Mouse (Mus musculus) liver, adult (tissue): ENCODE measurements around the gene Spata21.

ENCODE experiments used
- GATA4 ChIP-seq: IDR thresholded peaks from 2 replicates; pipeline ENCODE4 v1.6.1; 2014; ENCODE audit warnings: mild to moderate bottlenecking, low read length; ENCODE audit not compliant: insufficient replicate concordance

Gene Spata21

DNA sequence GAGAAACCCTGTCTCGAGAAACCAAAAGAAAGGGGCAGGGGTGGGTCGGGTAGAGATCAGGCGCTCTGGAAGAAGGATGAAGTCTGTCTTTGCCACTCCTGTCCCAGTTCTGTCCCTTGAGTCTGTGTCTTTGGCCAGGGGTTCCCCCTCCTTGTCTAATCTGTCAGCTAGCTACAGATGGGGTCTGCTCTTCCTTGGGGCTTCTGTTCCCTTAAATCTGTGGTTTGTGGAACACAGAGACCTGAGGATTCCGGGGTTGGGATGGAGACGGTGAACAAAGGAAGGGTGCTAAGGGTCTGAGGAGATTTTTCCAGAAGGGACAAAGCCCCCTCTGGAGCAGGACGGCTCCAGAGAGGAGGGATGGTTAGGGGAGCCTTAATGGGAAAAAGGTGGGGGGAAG, at the start of gene Spata21:
Spata21 (plus strand) TSS at position 301 of the 400 bp plus-strand sequence.
- TF ChIP-seq GATA4: no peak

- TF ChIP-seq GATA4: no peak
Observed at GRCm38 (mm10) chr4:141041117-141041516, 47.0 kb upstream of the Spata21 start.

- TF ChIP-seq GATA4: no peak
Observed at GRCm38 (mm10) chr4:141044816-141045215, 43.3 kb upstream of the Spata21 start.

DNA sequence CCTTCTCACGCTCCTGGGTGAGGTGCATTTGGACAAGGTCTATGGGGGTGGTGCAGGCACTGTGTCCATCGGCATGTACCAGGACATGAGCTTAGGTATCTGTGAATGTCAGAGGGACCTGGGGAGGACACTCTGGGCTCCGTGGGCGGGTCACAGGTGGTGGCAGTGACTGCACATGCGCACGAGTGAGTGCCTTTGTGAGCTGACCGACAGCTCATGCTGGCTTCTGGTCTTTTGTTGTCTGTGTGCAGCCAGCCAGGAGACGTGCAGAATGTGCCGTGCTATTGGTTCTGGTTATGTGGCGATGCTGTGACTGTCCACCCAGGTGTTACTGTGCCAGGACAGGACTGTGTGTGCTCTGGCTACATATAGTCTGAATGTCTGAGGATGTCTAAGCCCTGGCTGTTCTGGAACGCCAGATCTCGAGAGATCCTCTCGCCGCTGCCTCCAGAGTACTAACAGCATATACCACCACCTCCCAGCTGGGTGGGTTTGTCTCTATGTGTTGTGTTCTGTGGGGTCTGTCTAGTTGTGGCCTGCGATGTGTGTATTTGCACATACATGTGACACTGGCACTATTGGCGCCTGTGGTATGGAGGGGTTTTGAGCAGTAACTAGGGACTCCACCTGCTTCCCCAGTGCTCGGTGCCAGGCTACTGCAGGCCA, 39.2 kb upstream of the Spata21 start:
- no peak for TF ChIP-seq GATA4

DNA sequence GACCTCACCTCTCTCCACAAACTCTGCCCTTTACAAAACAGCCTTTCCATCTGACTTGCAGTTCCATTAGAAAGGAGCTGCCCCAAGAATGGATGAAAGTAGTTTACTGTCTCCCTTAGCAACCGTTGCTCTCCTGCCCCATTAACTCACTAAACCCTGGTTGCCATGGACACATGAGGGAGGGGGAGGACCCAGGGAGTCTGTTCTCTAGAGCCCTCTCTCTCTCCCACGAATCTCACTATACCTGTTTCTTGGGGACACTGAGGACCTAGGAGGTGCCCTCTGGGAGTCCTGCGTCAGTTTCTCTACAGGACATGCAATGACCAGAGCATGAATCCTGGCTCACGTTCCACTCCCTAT, 38.7 kb upstream of the Spata21 start:
- TF ChIP-seq GATA4: no peak

GRCm38 (mm10) chr4:141052442-141052841, 35.7 kb upstream of the Spata21 start:
- TF ChIP-seq GATA4: no peak

- no peak for TF ChIP-seq GATA4
Observed at GRCm38 (mm10) chr4:141053138-141053537, 35.0 kb upstream of the Spata21 start.

DNA sequence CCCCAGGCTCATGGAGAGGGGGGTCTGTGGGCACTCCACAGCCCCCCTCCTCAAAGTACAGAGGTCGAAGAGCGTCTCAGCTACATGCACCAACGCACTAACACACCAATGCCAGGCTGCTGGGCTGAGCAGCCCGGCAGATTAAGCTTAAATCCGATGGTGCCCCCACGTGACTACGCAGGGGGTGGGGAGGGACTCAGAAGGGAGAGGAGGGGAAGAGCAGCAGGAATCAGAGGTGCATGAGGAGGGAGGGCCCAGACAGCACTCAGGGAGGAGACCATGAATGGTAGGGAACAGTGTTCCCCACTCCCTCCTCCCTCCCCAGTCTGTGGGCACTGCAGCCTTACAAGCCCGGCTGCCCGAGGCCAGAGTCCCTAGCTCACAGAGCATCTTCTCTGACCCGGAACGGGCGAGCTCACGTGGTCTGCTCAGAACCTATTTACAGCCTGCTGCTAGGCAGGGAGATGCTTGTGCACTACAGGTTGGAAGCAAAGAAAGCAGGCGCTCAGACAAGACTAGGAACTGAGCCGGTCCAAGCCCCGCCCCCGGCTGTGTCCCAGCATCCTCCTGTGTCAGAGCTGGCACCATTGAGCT, 34.5 kb upstream of the Spata21 start:
- no peak for TF ChIP-seq GATA4

GRCm38 (mm10) chr4:141056970-141057369, 31.2 kb upstream of the Spata21 start:
- no peak for TF ChIP-seq GATA4

GRCm38 (mm10) chr4:141058835-141059234, 29.3 kb upstream of the Spata21 start:
- no peak for TF ChIP-seq GATA4

DNA sequence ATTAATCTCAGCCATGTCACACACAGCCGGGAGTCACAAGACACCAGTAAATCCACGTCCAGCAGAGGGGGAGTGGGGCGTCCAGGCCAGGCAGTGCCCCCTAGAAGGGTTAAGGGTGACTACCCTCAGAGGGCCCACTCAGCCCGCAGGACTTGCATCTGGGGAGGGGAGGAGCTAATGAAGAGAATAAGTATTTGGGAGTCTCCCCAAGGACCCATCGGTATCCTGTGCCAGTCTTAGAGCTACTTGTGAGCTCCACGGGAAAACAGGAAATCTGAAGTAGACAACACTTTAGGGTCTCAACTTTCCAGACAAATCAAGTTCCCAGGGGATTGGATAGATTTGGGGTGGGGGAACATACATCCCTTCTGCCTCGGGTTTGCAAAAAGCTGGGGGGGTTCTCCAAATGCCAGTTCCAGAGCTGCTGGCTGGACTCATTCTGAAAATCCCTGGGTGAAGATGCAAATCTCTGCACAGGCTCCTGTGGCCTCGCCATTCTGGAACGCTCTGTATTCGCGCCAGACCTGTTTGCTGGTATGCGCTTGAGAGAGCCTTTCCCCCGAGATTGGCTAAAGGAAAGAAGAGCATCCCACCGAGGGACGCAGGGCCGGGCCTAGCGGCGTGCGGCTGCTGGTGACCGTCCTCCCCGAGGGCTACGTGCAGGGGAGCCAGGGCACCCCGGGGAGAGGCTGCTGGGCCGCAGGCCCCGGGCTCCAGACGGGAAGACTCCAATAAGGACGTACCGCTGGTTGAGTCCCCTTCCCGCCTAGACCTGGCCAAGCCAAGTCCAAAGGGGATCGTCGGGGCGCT, 28.3 kb upstream of the Spata21 start:
- TF ChIP-seq GATA4: no peak

- TF ChIP-seq GATA4: no peak
Observed at GRCm38 (mm10) chr4:141060426-141061301, 27.5 kb upstream of the Spata21 start, which contains the start of gene Crocc. Gene Crocc, minus strand, starts transcription at chr4:141060550.

- no peak for TF ChIP-seq GATA4
Observed at GRCm38 (mm10) chr4:141064104-141064659, 24.0 kb upstream of the Spata21 start.

DNA sequence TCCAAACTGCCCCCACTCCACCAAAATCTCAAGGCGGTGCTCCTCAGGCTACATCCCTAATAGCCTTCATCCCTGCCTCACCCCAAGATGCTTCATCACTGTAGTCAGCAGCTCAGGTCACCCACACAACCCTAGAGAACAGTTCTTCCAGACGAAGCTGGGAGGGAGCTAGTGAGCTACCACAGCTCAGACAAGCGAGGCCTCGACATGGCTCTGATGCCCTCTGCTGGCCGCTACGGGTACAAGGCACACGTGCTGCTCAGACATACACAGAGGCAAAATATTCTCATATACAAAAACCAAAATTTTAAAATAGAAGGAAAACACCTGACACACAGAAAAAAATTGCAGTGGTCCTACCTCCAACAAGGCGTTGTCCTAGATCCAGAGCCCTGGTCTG, 23.0 kb upstream of the Spata21 start:
- no peak for TF ChIP-seq GATA4
